Mouse (Mus musculus) lung, adult 2 months (tissue): ENCODE measurements around the gene Arap1.

Source experiments
- CTCF ChIP-seq: fragments of 200-500 bp; IDR thresholded peaks from 2 replicates; pipeline ENCODE4 v1.5.1; 2011; ENCODE audit warnings: mild to moderate bottlenecking, low read length, control low read depth; ENCODE audit not compliant: insufficient read depth
- POLR2A ChIP-seq: fragments of 200-500 bp; IDR thresholded peaks from 2 replicates; pipeline ENCODE4 v1.6.1; 2011; ENCODE audit warnings: low read depth, mild to moderate bottlenecking, control low read depth, low read length, borderline replicate concordance; ENCODE audit errors: extremely low read depth

- TF ChIP-seq POLR2A (no peak), CTCF (no peak)
Measured at GRCm38 (mm10) chr7:101319796-101320195, 28.1 kb upstream of the Arap1 start.
